Mouse (Mus musculus) heart, embryonic 14.5 days (tissue): ENCODE results near the gene Prdm12. TPM values are rescaled to one million over a fixed set of nuclear protein-coding genes. Genes with fewer than 3 reads are reported as not detected.

Experiments
- ATAC-seq: fragments of 200-750 bp; cut with Nextera tagmentation; 2 replicates; pipeline ENCODE4 v1.8.0; 2017; ENCODE audit warnings: low read depth, moderate TSS enrichment; ENCODE audit not compliant: insufficient number of reproducible peaks, insufficient read depth, low FRiP score
- H3K27ac ChIP-seq, 2 experiments: fragments of 200-500 bp in 1 of 2; fragments of 300-500 bp in 1 of 2; sonication (generic) in 1 of 2; replicated peaks in 1 of 2; 2 replicates each; pipeline ENCODE4 v1.5.1; 2012 to 2014; ENCODE audit warnings: low read depth in 2 of 2, low read length in 2 of 2, control low read depth in 1 of 2, mild to moderate bottlenecking in 1 of 2, mixed read lengths in 1 of 2; ENCODE audit not compliant: control insufficient read depth in 1 of 2, insufficient read depth in 1 of 2
- H3K27me3 ChIP-seq: fragments of 300-500 bp; sonication (generic); 2 replicates; pipeline ENCODE4 v1.6.1; 2014; ENCODE audit warnings: mild to moderate bottlenecking, low read length, control low read depth; ENCODE audit not compliant: control insufficient read depth, insufficient read depth
- H3K36me3 ChIP-seq: fragments of 300-500 bp; sonication (generic); 2 replicates; pipeline ENCODE4 v1.6.1; 2014; ENCODE audit warnings: mild to moderate bottlenecking, control low read depth, low read length, mixed read lengths; ENCODE audit not compliant: control insufficient read depth, insufficient read depth
- H3K4me1 ChIP-seq, 2 experiments: fragments of 200-500 bp in 1 of 2; fragments of 300-500 bp in 1 of 2; sonication (generic) in 1 of 2; 2 replicates each; pipeline ENCODE4 v1.6.1; 2012 to 2014; ENCODE audit warnings: low read length in 2 of 2, control low read depth in 1 of 2, mixed read lengths in 1 of 2; ENCODE audit not compliant: control insufficient read depth in 2 of 2, insufficient read depth in 2 of 2
- H3K4me2 ChIP-seq: fragments of 300-500 bp; sonication (generic); 2 replicates; pipeline ENCODE4 v1.6.1; 2014; ENCODE audit warnings: mild to moderate bottlenecking, low read length
- H3K4me3 ChIP-seq, 2 experiments: fragments of 200-500 bp in 1 of 2; fragments of 300-500 bp in 1 of 2; sonication (generic) in 1 of 2; 2 replicates each; pipeline ENCODE4 v1.5.1; 2012 to 2014; ENCODE audit warnings: low read length in 2 of 2, mild to moderate bottlenecking in 2 of 2, control low read depth in 1 of 2, low read depth in 1 of 2, moderate library complexity in 1 of 2; ENCODE audit not compliant: control insufficient read depth in 1 of 2, insufficient read depth in 1 of 2
- H3K9ac ChIP-seq: fragments of 300-500 bp; sonication (generic); 2 replicates; pipeline ENCODE4 v1.6.1; 2014; ENCODE audit warnings: mild to moderate bottlenecking, low read length
- H3K9me3 ChIP-seq: fragments of 300-500 bp; sonication (generic); 2 replicates; pipeline ENCODE4 v1.6.1; 2016; ENCODE audit warnings: low read length, control low read depth; ENCODE audit not compliant: control insufficient read depth
- WGBS: fragments of 180-500 bp; shearing (Covaris S2); extraction: QIAGEN DNeasy Blood & Tissue Kit; methylation state at CpG from one replicate; pipeline ENCODE4 v1.1.7; 2014; 5-methylcytosine and 5-hydroxymethylcytosine counted together
- microRNA-seq: library from miRNA; unstranded; fragments of <30 nt; microRNA quantifications from one replicate; pipeline ENCODE4, GENCODE M21; 2016
- polyA plus RNA-seq: library from polyadenylated mRNA; unstranded; fragments of >200 nt; fragmentation: Nextera tagmentation; extraction: Ambion mirVana; gene quantifications from 2 replicates; pipeline ENCODE4 v1.2.1, GENCODE M21; 2014

Prdm12 gene
- polyA plus RNA-seq, 1 experiment from 2014 or later, result not detected

DNA sequence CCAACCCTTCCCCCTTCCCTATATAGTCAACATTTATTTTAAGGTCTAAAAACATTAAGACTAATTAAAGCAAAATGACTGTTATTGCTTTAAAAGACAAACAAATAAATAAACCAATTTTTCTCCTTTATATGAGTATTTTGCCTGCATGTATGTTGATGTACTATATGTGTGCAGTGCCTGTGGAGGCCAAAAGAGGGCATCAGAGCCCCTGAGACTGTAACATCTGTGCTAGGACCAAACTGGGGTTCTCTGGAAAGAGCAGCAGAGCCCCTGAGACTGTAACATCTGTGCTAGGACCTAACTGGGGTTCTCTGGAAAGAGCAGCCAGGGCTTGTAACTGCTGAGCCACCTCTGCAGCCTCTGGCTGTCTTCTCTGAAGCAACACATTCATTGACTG, 58.4 kb downstream of the Prdm12 start:
- Histone ChIP-seq H3K4me1 (peaks cover 13 to 16% of the 10 kb centered on the region in 2 experiments), H3K4me2 (no peak overlapping the region), H3K36me3 (peaks cover 43% of the 10 kb centered on the region), H3K4me3 (no peak overlapping the region), H3K9me3 (no peaks in the 10 kb centered on the region), H3K27ac (no peak overlapping the region), H3K9ac (no peak overlapping the region), H3K27me3 (no peaks in the 10 kb centered on the region)
- no peak for ATAC-seq

DNA sequence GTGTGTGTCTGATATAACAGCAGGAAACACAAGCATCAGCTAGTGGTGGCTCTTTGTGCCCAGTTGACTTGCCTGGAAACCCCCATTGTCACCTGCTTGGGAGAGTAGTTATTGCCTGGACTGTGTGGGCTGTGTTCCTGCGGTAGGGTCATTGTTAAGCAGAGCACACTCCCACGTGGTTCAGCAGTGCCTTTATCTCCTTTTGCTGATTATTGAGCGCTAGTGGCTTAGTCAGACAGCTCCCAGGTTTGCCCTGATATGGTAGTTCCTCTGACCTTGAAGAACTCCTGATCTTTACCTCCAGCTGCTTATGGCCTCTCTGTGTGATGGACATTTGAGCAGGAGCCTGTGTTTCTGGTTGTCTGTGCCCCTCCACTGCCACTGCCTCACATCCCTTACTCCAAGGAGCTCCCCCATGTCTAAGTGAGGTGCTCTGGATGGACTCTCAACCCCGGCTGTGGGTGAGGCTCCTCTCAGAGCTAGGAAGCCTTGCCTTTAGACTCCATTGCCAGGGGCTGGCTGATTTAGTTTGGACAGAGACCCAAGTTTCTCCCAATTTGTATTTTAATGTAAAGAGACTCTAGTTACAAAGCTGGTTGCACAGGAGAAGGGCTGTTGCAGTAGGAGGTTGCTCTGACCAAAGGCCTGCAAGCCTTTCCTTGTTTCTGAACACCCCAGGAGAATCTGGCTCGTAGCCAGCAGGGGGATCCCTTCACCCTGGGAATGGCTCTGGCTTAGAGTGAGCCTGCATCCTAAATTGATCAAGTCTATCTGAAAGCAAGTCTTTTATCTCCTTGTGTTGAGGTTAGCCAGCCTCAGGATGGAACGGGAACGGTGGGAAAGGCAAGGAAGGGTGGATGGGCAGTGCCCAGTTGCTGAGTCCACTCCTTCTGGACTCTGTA, 61.0 kb downstream of the Prdm12 start:
- Histone ChIP-seq H3K27ac (peak overlapping the region; percentile 64 to 83), H3K9ac (peak overlapping the region; percentile 31; the same call in 1 of the 2 replicates)

DNA sequence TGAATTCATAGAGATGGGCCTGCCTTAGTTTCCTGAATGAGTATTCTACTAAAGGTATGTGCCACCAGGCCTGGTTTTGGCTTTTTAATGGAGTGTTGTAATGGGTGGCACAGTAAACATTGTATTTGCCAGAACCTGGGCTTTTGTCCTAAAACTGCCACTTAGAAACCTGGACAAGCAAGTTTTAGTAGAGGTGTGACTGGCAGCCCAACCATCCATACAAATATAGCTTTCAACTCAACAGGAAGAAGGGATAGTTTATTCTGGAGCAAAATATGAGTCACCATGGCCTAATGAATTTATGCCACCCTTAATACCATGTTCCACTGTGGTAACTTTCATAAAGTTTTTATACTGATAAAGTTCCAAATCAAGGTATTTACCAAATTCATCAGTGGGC, 63.4 kb downstream of the Prdm12 start:
- H3K4me2 ChIP-seq, result no peak overlapping the region
- H3K4me1 ChIP-seq, result peaks cover 13 to 16% of the 10 kb centered on the region in 2 experiments
- H3K4me3 ChIP-seq, result no peak overlapping the region
- no peaks in the 10 kb centered on the region for H3K27me3 ChIP-seq
- H3K36me3 ChIP-seq, result peaks cover 15% of the 10 kb centered on the region
- H3K9ac ChIP-seq, result no peak overlapping the region
- no peak for ATAC-seq
- H3K27ac ChIP-seq, result no peak overlapping the region
- no peaks in the 10 kb centered on the region for H3K9me3 ChIP-seq

More for the DNA sequence above, 61.0 kb downstream of the Prdm12 start:
- 0 out of 2 replicates have a peak overlapping the region, but pooled peaks have one; percentile 23 for H3K4me2 ChIP-seq
- peaks cover 13 to 16% of the 10 kb centered on the region in 2 experiments for H3K4me1 ChIP-seq
- peak; percentile 68; the same call in 1 of the 2 replicates for ATAC-seq
- no peak overlapping the region for H3K4me3 ChIP-seq
- H3K9me3 ChIP-seq, result no peaks in the 10 kb centered on the region
- H3K27me3 ChIP-seq, result no peaks in the 10 kb centered on the region
- 15% methylated on average over 7 of the region's 7 CpGs for WGBS
- peaks cover 32% of the 10 kb centered on the region for H3K36me3 ChIP-seq

Small RNA genes lying within 50 kb of the gene (microRNA-seq; reads per million reads assigned to microRNA genes)
- 1.1 reads per million for gene Mir6998

Other genes with a start within 250 kb of the Prdm12 start
- 8.5 and 10.0 TPM in 2 replicates for gene Ass1, start 169.8 kb upstream of the Prdm12 start, polyA plus RNA-seq
- 44.5 and 46.1 TPM in 2 replicates for gene Fubp3, start 67.4 kb upstream of the Prdm12 start, polyA plus RNA-seq
- gene Exosc2, start 30.7 kb downstream of the Prdm12 start, polyA plus RNA-seq, result 30.7 and 32.9 TPM in 2 replicates
- gene Abl1, start 48.3 kb downstream of the Prdm12 start, polyA plus RNA-seq, result 27.8 and 28.9 TPM in 2 replicates
- 0.08 TPM in 1 of 2 replicates, not detected in the other for gene Qrfp, start 170.5 kb downstream of the Prdm12 start, polyA plus RNA-seq
- gene Fibcd1, start 206.0 kb downstream of the Prdm12 start, polyA plus RNA-seq, result 0.04 TPM in 1 of 2 replicates, not detected in the other
- gene Lamc3, start 247.3 kb downstream of the Prdm12 start, polyA plus RNA-seq, result 0.19 and 0.24 TPM in 2 replicates